Mouse (Mus musculus): Measurements from ENCODE around the gene Fbxl17.

GRCm38 (mm10) chr17:63533074-63533836 lies 33.4 kb upstream of the Fbxl17 start:
- TF ChIP-seq POLR2A (IDR thresholded peaks at IDR 0.05; ENCODE audit: insufficient read length, low read depth) (no peak), USF1 (IDR thresholded peaks at IDR 0.05; ENCODE audit: low read depth) (no peak), TCF12 (IDR thresholded peaks at IDR 0.05; ENCODE audit: insufficient read depth, poor library complexity, severe bottlenecking) (no peak), CEBPB (IDR thresholded peaks at IDR 0.05; ENCODE audit: insufficient read depth, poor library complexity, severe bottlenecking) (no peak), MAX (IDR thresholded peaks at IDR 0.05; ENCODE audit: low read depth) (no peak), SRF (IDR thresholded peaks at IDR 0.05; ENCODE audit: control insufficient read depth, insufficient read length, low read depth) (no peak), POLR2AphosphoS2 (IDR thresholded peaks at IDR 0.05; ENCODE audit: insufficient read length, low read depth) (no peak), MYOD1 (IDR thresholded peaks at IDR 0.05; ENCODE audit: control insufficient read depth in 1 of 3, insufficient read length in 2 of 3, low read depth in 2 of 3) (no peak), E2F4 (IDR thresholded peaks at IDR 0.05; ENCODE audit: insufficient read depth) (no peak)

Measured in myocyte (in vitro differentiated cells).